Mouse (Mus musculus): Measurements from ENCODE around the gene Ube2c. TPM values are rescaled to one million over a fixed set of nuclear protein-coding genes. Genes with fewer than 3 reads are reported as not detected.

Ube2c gene
- total RNA-seq, 2 experiments from 2014 or later = 2.4 to 2.9 TPM

- DNase-seq (ENCODE audit: low spot score) = no peak
- intact Hi-C loops (cut with DNase I) = no loop called here
These were observed 9.5 kb upstream of the Ube2c start for GRCm38 (mm10) chr2:164760059-164760833.

- intact Hi-C loops (cut with DNase I) = no loop called here
- no peak for DNase-seq (ENCODE audit: low spot score)
These were observed 8.2 kb upstream of the Ube2c start for GRCm38 (mm10) chr2:164761502-164761901.

GRCm38 (mm10) chr2:164761971-164762370 lies 7.7 kb upstream of the Ube2c start:
- DNase-seq (ENCODE audit: low spot score) = no peak
- intact Hi-C loops (cut with DNase I) = no loop called here

GRCm38 (mm10) chr2:164762593-164762992 lies 7.1 kb upstream of the Ube2c start:
- intact Hi-C loops (cut with DNase I) = no loop called here

GRCm38 (mm10) chr2:164765841-164766240 lies 3.9 kb upstream of the Ube2c start:
- intact Hi-C loops (cut with DNase I) = no loop called here
- DNase-seq (ENCODE audit: low spot score) = no peak

More at GRCm38 (mm10) chr2:164762593-164762992, 7.1 kb upstream of the Ube2c start:
- DNase-seq (ENCODE audit: low spot score) = no peak

- intact Hi-C loops (cut with DNase I) = no loop called here
- no peak for DNase-seq (ENCODE audit: low spot score)
These were observed 1.7 kb upstream of the Ube2c start for GRCm38 (mm10) chr2:164767812-164768540.

- no peak for DNase-seq (ENCODE audit: low spot score)
- intact Hi-C loops (cut with DNase I) = no loop called here
These were observed 581 bp downstream of the Ube2c start for GRCm38 (mm10) chr2:164770279-164770678.

GRCm38 (mm10) chr2:164771123-164771522 lies 1.4 kb downstream of the Ube2c start:
- intact Hi-C loops (cut with DNase I) = no loop called here
- no peak for DNase-seq (ENCODE audit: low spot score)

- intact Hi-C loops (cut with DNase I) = no loop called here
- no peak for DNase-seq (ENCODE audit: low spot score)
These were observed 3.7 kb downstream of the Ube2c start for GRCm38 (mm10) chr2:164773229-164773988.

GRCm38 (mm10) chr2:164773989-164774364 lies 4.3 kb downstream of the Ube2c start:
- no peak for DNase-seq (ENCODE audit: low spot score)
- intact Hi-C loops (cut with DNase I) = no loop called here

GRCm38 (mm10) chr2:164776130-164776529 lies 6.4 kb downstream of the Ube2c start:
- intact Hi-C loops (cut with DNase I) = no loop called here
- no peak for DNase-seq (ENCODE audit: low spot score)

GRCm38 (mm10) chr2:164776801-164777200 lies 7.1 kb downstream of the Ube2c start:
- intact Hi-C loops (cut with DNase I) = no loop called here

GRCm38 (mm10) chr2:164777246-164778014 lies 7.7 kb downstream of the Ube2c start:
- no peak for DNase-seq (ENCODE audit: low spot score)
- intact Hi-C loops (cut with DNase I) = no loop called here

More at GRCm38 (mm10) chr2:164776801-164777200, 7.1 kb downstream of the Ube2c start:
- DNase-seq (ENCODE audit: low spot score) = no peak

GRCm38 (mm10) chr2:164778015-164778287 lies 8.3 kb downstream of the Ube2c start:
- intact Hi-C loops (cut with DNase I) = no loop called here
- no peak for DNase-seq (ENCODE audit: low spot score)

GRCm38 (mm10) chr2:164778809-164779208 lies 9.1 kb downstream of the Ube2c start:
- intact Hi-C loops (cut with DNase I) = no loop called here

GRCm38 (mm10) chr2:164779481-164780086 lies 9.9 kb downstream of the Ube2c start, which contains the start of gene Tnnc2:
TSS of gene Tnnc2 (minus strand) at chr2:164779967.
- DNase-seq (ENCODE audit: low spot score) = no peak
- intact Hi-C loops (cut with DNase I) = no loop called here

More at GRCm38 (mm10) chr2:164778809-164779208, 9.1 kb downstream of the Ube2c start:
- no peak for DNase-seq (ENCODE audit: low spot score)

GRCm38 (mm10) chr2:164781876-164782275 lies 12.2 kb downstream of the Ube2c start:
- no peak for DNase-seq (ENCODE audit: low spot score)
- intact Hi-C loops (cut with DNase I) = no loop called here

GRCm38 (mm10) chr2:164783926-164784581 lies 14.4 kb downstream of the Ube2c start:
- no peak for DNase-seq (ENCODE audit: low spot score)
- intact Hi-C loops (cut with DNase I) = no loop called here

- intact Hi-C loops (cut with DNase I) = no loop called here
- DNase-seq (ENCODE audit: low spot score) = no peak
These were observed 15.2 kb downstream of the Ube2c start for GRCm38 (mm10) chr2:164784869-164785420.
